Mouse (Mus musculus) left cerebral cortex, adult 2 months (tissue): ENCODE data around the gene Pin1rt1. TPM values are rescaled to one million over a fixed set of nuclear protein-coding genes. Genes with fewer than 3 reads are reported as not detected.

Source experiments
- DNase-seq, 2 experiments: peaks; one replicate each; pipeline ENCODE4 v3.0.0; 2021 to 2022; ENCODE audit warnings: low spot score in 2 of 2, mixed read lengths in 1 of 2; ENCODE audit errors: extremely low spot score in 1 of 2
- H3K27ac ChIP-seq: fragments of 200-600 bp; 2 replicates; pipeline ENCODE4 v1.8.1; 2022
- H3K4me3 ChIP-seq: fragments of 200-600 bp; 2 replicates; pipeline ENCODE4 v1.8.1; 2022
- CTCF ChIP-seq: fragments of 200-600 bp; IDR thresholded peaks from 2 replicates; pipeline ENCODE4 v1.8.1; 2022; ENCODE audit warnings: antibody characterized with exemption, mild to moderate bottlenecking, moderate library complexity
- intact Hi-C: fragments of 180-260 bp; cut with DNase I; formaldehyde crosslinking; loops from one replicate; pipeline ENCODE4 v1.15.1; 2025
- long read RNA-seq, 2 experiments: library from polyadenylated mRNA; stranded (forward); transcript quantifications; one replicate each; pipeline ENCODE4 v2.0.0; 2021; ENCODE audit warnings: borderline mapping rate in 2 of 2
- total RNA-seq, 2 experiments: library from RNA; stranded (reverse); gene quantifications; 2 replicates each; pipeline ENCODE4 v1.2.3; 2021

Gene Pin1rt1
- total RNA-seq, result not detected
- long read RNA-seq, experiment 1, result 0 reads
- long read RNA-seq, experiment 2, result 0 reads

DNA sequence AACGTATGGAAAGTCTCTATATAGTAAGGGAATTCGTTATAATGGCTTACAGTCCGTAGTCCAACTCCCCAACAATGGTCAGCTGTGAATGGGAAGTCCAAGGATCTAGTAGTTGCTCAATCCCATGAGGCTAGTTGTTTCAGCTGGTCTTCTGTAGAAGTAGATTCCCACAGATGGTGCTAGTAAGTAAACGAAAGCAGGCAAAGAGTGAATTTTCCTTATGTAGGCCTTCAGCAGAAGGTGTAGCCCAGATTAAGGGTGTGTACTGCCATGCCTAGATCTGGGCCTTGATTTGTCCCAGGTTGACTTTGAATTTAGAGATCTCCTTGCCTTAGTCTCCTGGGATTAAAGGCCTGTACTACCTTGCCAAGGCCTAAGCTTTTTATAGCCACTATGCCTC lies at the start of gene Pin1rt1:
TSS of gene Pin1rt1 (minus strand) at position 101 of the 400 bp plus-strand sequence.
- no peak for TF ChIP-seq CTCF
- H3K27ac ChIP-seq, result no peak within 1 kb of the TSS
- no peak for DNase-seq
- intact Hi-C loops, result no loop called here
- no peak within 1 kb of the TSS for H3K4me3 ChIP-seq

DNA sequence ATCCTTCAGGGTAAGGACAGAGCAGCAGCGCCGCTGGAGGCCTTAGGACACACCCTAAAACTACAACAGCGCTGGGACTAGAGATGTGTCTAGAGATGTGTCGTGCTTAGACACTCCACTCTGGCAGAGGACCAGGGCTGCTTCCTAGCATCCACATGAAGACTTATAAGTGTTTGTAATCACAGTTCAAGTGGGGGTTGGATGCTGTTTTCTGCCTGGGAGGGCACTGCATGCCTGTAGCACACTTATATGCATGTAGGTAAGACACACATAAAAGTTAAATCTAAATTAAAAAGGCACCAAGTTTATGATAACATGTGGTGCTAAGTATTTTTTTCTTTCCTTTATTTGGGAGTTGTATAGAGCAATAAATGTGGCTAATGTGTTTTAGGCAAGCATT lies 47.8 kb upstream of the Pin1rt1 start:
- TF ChIP-seq CTCF, result no peak
- no peak for DNase-seq
- Histone ChIP-seq H3K27ac (no peak overlapping the region), H3K4me3 (no peak overlapping the region)
- intact Hi-C loops, result no loop called here

DNA sequence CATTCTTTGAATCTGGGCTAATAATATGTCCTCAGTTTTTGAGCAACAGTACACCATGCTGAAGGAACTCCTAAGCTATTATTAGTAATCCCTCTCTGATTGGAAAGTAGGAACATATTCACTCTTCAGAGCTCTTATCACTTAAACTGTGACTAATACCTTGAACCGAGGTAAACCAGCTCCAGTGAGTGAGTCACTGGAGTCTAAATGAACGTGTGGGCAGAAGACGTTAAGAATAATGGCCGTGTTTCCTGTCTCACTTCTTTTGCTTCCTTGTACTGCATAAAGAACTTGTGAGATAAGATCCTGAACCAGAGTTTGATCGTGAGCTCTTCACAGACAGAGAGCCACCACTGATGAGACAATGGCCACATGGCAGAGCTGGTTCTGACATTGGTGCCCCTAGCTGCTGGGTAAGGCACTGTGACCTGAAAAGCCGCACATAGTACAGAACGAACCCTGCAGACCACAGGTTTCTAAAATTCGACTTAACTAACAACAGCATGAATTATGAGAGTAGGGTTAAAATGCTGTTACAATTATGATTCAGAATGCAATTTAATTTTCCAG lies 47.0 kb upstream of the Pin1rt1 start:
- H3K27ac ChIP-seq, result no peak overlapping the region
- DNase-seq, result no peak
- TF ChIP-seq CTCF, result no peak
- intact Hi-C loops, result no loop called here
- H3K4me3 ChIP-seq, result no peak overlapping the region

DNA sequence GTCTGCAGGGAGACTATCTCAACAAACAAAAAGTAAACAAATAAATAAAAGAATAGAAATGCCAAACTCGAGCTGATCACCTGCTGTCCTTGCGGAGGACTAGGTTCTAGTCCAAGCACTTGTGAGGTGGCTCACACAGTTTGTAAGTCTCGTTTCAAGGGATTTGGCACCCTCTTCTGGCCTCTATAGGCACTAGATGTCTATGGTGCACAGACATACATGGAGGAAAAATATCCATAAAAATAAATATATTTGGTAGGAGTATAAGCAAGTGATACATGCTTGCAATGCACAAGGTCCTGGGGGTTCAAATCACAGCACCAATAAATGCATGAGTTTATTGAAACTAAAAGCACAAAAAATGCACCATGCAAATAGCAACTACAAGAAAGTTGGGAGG lies 34.4 kb upstream of the Pin1rt1 start:
- intact Hi-C loops, result no loop called here
- H3K4me3 ChIP-seq, result no peak overlapping the region
- no peak for DNase-seq
- H3K27ac ChIP-seq, result no peak overlapping the region
- peak; percentile 52 for TF ChIP-seq CTCF

GRCm38 (mm10) chr2:104748652-104749183 lies 32.5 kb upstream of the Pin1rt1 start:
- H3K4me3 ChIP-seq, result no peak overlapping the region
- no peak overlapping the region for H3K27ac ChIP-seq
- intact Hi-C loops, result no loop called here
- no peak for TF ChIP-seq CTCF
- DNase-seq, result no peak

DNA sequence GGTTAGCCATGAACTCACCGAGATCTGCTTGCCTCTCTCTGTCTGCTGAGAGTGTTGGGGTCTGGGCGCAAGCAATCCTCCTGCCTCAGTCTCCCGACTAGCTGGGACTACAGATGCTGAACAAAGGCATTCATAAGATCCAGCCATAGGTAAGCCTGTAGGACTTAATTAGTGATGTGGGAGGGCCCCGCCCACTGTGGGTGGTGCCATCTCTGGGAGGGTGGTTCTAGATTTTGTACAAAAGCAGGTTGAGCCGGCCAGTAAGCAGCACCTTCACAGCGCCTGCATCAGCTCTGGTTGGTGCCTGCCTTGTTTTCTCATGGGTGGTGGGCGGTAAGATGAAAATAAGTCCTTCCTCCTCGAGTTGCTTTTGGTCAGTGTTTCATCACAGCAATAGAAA lies 30.1 kb upstream of the Pin1rt1 start:
- intact Hi-C loops, result no loop called here
- Histone ChIP-seq H3K27ac (no peak overlapping the region), H3K4me3 (no peak overlapping the region)
- no peak for DNase-seq
- no peak for TF ChIP-seq CTCF

GRCm38 (mm10) chr2:104743971-104744370 lies 27.8 kb upstream of the Pin1rt1 start:
- Histone ChIP-seq H3K4me3 (no peak overlapping the region), H3K27ac (no peak overlapping the region)
- intact Hi-C loops, result loop anchor here (2.0 to 5.0 kb wide), 2 partner anchors 31 to 57 kb away; partner anchors contain the start of gene Tcp11l1
- no peak for TF ChIP-seq CTCF
- no peak for DNase-seq

DNA sequence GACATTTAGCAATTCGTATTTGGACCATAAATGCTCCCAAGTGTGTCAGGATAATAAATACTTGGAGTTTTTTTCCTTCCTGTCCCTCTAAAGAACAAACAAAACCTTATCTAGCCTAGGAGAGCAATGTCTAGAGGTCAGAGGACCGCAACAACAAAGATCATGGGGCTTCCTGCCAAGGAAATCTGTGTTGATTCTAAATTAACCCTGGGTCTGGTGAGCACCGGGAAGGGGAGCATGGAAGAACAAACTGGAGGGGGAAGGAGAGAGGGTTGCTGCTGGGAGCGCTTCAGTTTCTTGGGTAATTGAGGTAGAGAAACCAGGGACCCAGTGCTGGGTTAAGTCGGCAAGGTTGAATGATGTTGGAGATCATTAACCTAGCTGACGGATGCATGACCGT lies 27.0 kb upstream of the Pin1rt1 start:
- Histone ChIP-seq H3K4me3 (peak overlapping the region; percentile 73), H3K27ac (no peak overlapping the region)
- DNase-seq, result no peak
- TF ChIP-seq CTCF, result no peak
- intact Hi-C loops, result loop anchor here (2.0 to 5.0 kb wide), 2 partner anchors 30 to 56 kb away; partner anchors contain the start of gene Tcp11l1

GRCm38 (mm10) chr2:104742741-104743064 lies 26.5 kb upstream of the Pin1rt1 start, which contains the start of gene Depdc7:
Gene Depdc7, minus strand, starts transcription at chr2:104742878.
- peak; percentile 86 for DNase-seq
- Histone ChIP-seq H3K4me3 (peak within 1 kb of the TSS; percentile 73), H3K27ac (no peak within 1 kb of the TSS)
- TF ChIP-seq CTCF, result no peak
- intact Hi-C loops, result loop anchor here (2.0 to 5.0 kb wide), 2 partner anchors 30 to 55 kb away; partner anchors contain the start of gene Tcp11l1

DNA sequence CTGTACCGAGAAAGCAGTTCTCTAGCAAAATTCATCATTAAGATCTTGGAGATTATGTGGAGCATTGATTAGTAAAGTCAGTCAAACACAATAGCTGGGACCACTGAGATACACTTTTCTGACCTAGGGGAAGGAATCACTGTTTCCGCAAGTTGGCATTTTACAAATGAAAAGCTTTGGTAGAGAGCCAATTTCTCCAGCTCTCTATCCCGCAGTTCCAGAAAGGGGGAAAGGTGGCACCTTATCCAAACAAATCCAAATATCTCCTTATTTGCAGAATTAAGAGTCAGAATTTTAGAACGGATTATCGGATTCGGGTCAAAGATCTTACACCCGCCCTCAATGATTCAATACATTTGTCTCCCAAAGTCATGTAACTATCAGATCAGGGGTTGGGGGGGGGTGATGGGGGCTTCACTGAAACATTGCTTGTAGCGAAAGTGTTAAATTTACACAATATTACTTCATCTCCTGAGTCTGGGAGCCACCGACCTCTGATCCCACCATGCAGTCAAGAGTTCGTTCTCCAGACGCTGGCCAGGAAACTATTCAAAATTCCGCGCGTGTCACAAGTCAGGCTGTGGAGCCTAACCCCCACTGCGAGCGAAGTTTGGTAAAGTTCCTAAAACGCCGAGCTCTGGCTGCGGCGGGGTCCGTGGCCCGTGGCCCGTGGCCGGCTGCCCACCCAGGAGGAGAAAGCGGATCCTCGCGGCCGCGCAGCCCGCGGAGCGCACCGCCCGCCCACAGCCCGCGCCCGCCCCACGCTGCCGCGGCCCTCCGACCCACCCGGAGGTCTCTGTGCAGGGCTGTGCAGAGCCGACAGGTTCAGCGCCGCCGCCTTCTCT lies 25.9 kb upstream of the Pin1rt1 start:
- intact Hi-C loops, result loop anchor here (2.0 to 5.0 kb wide), 2 partner anchors 29 to 55 kb away; partner anchors contain the start of gene Tcp11l1
- peak overlapping the region; percentile 73 for H3K4me3 ChIP-seq
- no peak for TF ChIP-seq CTCF
- DNase-seq, result no peak
- H3K27ac ChIP-seq, result no peak overlapping the region

GRCm38 (mm10) chr2:104741015-104741758 lies 25.0 kb upstream of the Pin1rt1 start:
- intact Hi-C loops, result loop anchor here (5.0 kb wide), 1 partner anchor 54 kb away; no protein-coding TSS in a partner anchor
- Histone ChIP-seq H3K27ac (no peak overlapping the region), H3K4me3 (no peak overlapping the region)
- DNase-seq, result no peak
- TF ChIP-seq CTCF, result no peak
